Mouse (Mus musculus): ENCODE measurements around the gene Chpf2. TPM values are rescaled to one million over a fixed set of nuclear protein-coding genes. Genes with fewer than 3 reads are reported as not detected.

The Chpf2 gene
- polyA plus RNA-seq, 1 experiment from 2014 or later = 19.3 TPM

DNA sequence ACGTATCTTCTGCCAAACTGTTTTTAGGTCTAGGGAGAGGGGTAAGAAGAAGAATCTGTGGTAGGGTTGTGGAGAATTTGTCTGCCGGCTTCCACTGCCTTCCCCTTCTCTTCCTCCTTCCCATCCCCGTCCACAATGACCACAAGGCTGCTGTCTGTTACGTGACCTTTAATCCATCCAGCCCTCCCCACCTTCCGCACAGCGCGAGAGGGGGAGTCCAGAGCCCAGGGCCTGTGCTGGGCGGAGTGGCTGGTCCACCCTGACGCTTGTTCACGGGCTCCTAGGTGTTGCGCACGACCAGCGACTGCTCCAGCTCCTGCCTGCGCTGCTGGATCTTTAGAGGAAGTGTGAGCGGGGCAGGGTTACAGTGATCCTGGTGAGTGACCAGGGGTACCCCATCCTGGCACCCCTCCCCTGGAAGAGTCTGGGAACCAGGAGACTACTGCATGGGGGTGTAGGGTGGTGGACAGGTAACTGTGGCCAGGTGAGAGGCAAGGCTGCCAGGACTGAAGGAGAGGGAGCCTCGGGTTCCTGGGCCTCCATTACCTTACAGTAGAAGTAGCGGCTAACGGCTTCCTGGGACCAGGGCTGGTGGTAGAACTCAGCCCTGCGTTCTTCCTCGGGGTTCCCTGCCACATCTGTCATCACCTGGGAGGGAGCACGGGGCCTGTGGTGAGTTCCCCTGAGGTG is 6.1 kb downstream of the Chpf2 start:
- H3K27ac ChIP-seq (replicated peaks) = no peak overlapping the region
- no peak overlapping the region for H3K4me3 ChIP-seq (replicated peaks)
- H3K9ac ChIP-seq (replicated peaks) = no peak overlapping the region
- H3K36me3 ChIP-seq = peaks cover 49% of the 10 kb centered on the region
- H3K4me1 ChIP-seq = peaks cover 54% of the 10 kb centered on the region
- 64% methylated on average over 21 of the region's 21 CpGs for WGBS
- no peaks in the 10 kb centered on the region for H3K9me3 ChIP-seq (replicated peaks)
- no peaks in the 10 kb centered on the region for H3K27me3 ChIP-seq (replicated peaks)
- H3K4me2 ChIP-seq = no peak overlapping the region
- no peak for ATAC-seq (ENCODE audit: low FRiP score)

DNA sequence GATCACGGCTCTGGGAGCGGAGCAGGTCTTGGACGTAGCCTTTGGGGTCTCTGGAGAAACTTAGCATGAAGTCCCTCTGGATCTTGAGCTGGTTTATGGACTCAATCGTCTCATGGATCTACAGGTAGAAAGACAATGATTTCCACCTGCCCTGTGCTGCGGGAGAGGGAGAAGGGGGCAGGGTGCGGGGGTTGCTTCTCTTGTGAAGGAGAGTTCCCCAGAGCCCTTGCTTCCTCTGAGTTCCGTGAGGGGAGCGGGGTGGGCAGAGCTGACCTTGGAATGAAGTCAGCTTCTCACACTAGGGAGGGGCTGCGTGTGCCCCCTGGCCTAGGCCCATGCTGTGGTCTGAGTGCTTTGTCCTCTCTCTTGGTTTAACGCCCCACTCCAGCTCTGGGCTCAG is 6.7 kb downstream of the Chpf2 start:
- Histone ChIP-seq H3K4me3 (replicated peaks) (no peak overlapping the region), H3K4me1 (peaks cover 53% of the 10 kb centered on the region), H3K27ac (replicated peaks) (no peak overlapping the region), H3K4me2 (no peak overlapping the region), H3K27me3 (replicated peaks) (no peaks in the 10 kb centered on the region), H3K9me3 (replicated peaks) (no peaks in the 10 kb centered on the region), H3K9ac (replicated peaks) (no peak overlapping the region), H3K36me3 (peaks cover 49% of the 10 kb centered on the region)
- WGBS = 70% methylated on average over 10 of the region's 10 CpGs
- ATAC-seq (ENCODE audit: low FRiP score) = no peak

DNA sequence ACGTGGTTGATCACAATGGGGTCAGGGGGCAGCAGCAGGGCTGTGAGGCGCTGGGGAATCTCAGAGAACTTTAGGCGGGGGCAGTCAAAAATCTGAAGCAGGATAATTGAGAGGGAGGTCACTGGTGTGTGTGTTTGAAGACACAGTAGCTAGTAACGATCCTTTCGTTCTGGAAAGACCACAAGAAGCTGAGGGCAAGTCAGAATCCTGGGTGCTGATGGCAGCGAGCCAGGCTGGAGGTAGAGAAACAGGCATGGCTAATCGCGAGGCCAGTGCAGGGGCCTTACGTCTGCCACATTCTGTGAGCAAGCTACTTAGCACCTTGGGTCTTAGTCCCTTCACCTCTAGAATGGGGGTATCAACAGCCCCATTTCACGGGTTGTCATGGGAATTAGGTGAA is 7.4 kb downstream of the Chpf2 start:
- H3K4me1 ChIP-seq = peaks cover 53% of the 10 kb centered on the region
- no peaks in the 10 kb centered on the region for H3K27me3 ChIP-seq (replicated peaks)
- H3K36me3 ChIP-seq = peaks cover 49% of the 10 kb centered on the region
- H3K4me2 ChIP-seq = no peak overlapping the region
- 74% methylated on average over 10 of the region's 10 CpGs for WGBS
- ATAC-seq (ENCODE audit: low FRiP score) = no peak
- H3K4me3 ChIP-seq (replicated peaks) = no peak overlapping the region
- no peaks in the 10 kb centered on the region for H3K9me3 ChIP-seq (replicated peaks)
- H3K27ac ChIP-seq (replicated peaks) = no peak overlapping the region
- H3K9ac ChIP-seq (replicated peaks) = no peak overlapping the region

DNA sequence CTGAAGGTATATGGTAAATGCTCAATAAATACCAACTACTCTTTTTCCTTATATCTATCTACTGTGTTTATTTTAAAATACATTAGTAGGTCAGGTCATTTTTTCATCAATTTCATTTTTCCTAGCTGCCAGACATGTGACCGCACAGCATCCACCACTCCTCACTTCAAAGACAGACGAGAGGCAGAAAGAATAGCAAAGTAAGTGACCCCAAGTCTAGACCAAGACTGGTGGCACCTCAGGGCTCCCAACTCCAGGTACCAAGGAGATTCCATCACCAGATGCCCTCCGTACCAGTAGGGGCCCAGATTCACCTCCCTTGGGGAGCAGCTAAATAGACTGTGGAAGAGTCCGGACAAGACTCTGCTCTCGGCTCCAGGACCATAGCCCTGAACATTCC is 7.8 kb downstream of the Chpf2 start:
- Histone ChIP-seq H3K27ac (replicated peaks) (no peak overlapping the region), H3K4me2 (no peak overlapping the region), H3K36me3 (peaks cover 49% of the 10 kb centered on the region), H3K9ac (replicated peaks) (no peak overlapping the region), H3K4me1 (peaks cover 54% of the 10 kb centered on the region), H3K27me3 (replicated peaks) (no peaks in the 10 kb centered on the region), H3K9me3 (replicated peaks) (no peaks in the 10 kb centered on the region), H3K4me3 (replicated peaks) (no peak overlapping the region)
- ATAC-seq (ENCODE audit: low FRiP score) = no peak
- 95% methylated on average over 5 of the region's 5 CpGs for WGBS

DNA sequence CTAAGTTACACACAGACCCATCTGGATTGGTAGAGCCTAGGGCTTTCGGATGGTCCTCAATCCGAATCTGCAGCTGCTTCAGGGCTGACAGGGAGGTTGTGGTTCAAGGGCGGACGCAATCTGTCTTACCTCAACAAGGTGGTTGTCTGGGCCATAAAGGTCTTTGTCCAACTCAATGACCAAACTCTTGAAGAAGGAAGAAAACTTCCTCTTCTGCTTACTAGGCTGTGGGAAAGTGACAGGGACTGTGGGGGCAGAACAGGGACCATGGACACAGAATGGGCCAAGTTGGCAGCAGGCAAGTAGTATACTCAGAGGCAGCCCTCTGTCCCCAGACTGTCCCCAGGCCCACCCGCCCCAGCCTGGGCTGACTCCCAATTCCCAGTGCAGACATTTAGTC is 8.7 kb downstream of the Chpf2 start:
- ATAC-seq (ENCODE audit: low FRiP score) = no peak
- no peak overlapping the region for H3K9ac ChIP-seq (replicated peaks)
- no peak overlapping the region for H3K4me3 ChIP-seq (replicated peaks)
- H3K4me1 ChIP-seq = peaks cover 61% of the 10 kb centered on the region
- no peaks in the 10 kb centered on the region for H3K27me3 ChIP-seq (replicated peaks)
- no peaks in the 10 kb centered on the region for H3K9me3 ChIP-seq (replicated peaks)
- no peak overlapping the region for H3K4me2 ChIP-seq
- WGBS = 92% methylated on average over 5 of the region's 5 CpGs
- peak overlapping the region; percentile 86 for H3K27ac ChIP-seq (replicated peaks)
- peaks cover 49% of the 10 kb centered on the region for H3K36me3 ChIP-seq

DNA sequence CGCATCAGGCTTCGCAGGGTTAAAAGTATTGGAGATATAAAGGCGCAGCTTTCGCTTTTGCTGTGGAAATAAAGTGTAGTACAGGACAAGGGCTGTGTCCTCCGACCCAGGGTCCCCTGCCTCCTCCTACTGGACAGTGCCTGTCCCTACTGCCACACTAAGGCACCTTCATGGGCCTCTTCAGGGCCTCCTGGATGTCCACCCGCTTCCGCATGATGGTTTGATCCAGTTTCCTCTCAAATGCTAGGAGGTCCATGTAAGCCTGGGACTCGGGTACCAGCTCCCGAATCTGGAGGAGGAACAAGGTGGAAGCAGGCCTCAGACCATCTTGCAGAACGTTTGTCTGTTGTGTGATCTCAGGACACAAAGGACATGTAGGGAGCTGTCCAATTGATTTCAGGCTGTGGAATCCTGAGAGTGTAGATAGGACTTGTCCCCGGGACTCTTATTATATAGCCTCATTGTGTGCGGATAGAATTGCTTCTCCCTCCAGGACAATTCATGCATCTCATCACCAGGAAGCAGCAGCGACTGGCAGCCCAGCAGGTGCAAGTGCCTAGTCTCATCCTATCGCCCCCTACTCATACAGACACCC is 9.3 kb downstream of the Chpf2 start:
- Histone ChIP-seq H3K4me3 (replicated peaks) (no peak overlapping the region), H3K9me3 (replicated peaks) (no peaks in the 10 kb centered on the region), H3K27ac (replicated peaks) (peak overlapping the region; percentile 86), H3K27me3 (replicated peaks) (no peaks in the 10 kb centered on the region), H3K4me2 (peak overlapping the region; percentile 52), H3K4me1 (peaks cover 65% of the 10 kb centered on the region), H3K9ac (replicated peaks) (peak overlapping the region; percentile 24), H3K36me3 (peaks cover 48% of the 10 kb centered on the region)
- WGBS = 43% methylated on average over 14 of the region's 14 CpGs
- no peak for ATAC-seq (ENCODE audit: low FRiP score)

DNA sequence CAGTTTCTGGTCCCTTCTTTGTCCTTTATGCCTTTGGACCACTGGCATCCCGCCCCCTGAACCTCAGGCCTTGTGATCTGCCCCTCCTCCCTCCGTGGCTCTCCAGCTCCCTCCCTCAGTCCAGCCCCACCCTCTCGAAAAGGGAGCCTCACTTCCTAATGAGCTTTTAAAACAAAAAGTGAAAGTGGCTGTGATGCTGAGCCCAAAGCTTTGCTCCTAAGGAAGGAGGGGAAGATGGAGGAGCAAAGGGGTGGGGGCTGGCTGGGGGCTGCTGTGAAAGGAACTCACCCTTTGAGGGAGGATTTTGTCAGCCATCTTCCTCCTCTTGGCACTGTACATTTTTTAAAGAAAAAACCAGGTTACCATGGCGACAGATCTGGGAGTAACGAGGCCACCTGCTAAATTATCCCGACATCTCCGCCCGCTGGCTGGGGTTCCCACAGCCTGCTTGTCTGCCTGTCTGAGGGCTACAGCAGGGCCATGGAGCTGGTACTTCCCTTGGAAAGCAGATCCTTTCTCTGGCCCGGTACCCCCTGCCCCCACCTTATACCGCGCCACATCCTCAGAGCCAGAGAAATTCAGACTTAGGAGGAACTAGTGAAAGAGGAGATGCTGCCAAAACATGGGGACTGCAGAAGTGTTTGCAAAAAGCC is 10.1 kb downstream of the Chpf2 start:
- no peaks in the 10 kb centered on the region for H3K9me3 ChIP-seq (replicated peaks)
- WGBS = 11% methylated on average over 11 of the region's 11 CpGs
- H3K36me3 ChIP-seq = peaks cover 41% of the 10 kb centered on the region
- H3K27me3 ChIP-seq (replicated peaks) = no peaks in the 10 kb centered on the region
- ATAC-seq (ENCODE audit: low FRiP score) = peak; percentile 48
- peak overlapping the region; percentile 52 for H3K4me2 ChIP-seq
- H3K4me3 ChIP-seq (replicated peaks) = peak overlapping the region; percentile 19
- H3K27ac ChIP-seq (replicated peaks) = peak overlapping the region; percentile 86
- peaks cover 65% of the 10 kb centered on the region for H3K4me1 ChIP-seq
- H3K9ac ChIP-seq (replicated peaks) = peak overlapping the region; percentile 24

DNA sequence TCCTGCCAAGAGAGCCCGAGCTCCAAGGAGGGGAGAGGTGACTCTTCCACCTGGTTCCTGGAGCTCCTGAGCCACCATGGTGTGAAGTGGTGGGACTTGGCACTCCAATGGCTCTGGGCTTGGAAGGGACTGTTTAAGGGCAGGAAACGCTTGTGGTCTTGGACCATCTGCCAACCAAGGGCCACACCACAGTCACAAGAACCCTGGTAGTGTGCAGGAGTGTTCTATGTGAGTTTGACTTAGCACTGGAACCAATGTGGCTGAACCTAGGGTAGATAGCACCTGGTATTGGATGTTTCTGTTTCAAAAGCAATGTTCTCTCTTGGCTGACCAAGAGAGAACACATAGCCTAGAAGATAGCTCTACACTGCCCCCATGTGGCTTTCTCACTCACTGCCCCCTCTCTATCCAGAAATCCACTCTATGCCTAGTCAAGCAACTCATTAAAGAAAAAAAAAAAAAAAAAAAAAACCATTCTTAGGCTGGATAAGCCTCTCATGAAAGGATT is 10.7 kb downstream of the Chpf2 start:
- Histone ChIP-seq H3K9me3 (replicated peaks) (no peaks in the 10 kb centered on the region), H3K9ac (replicated peaks) (peak overlapping the region; percentile 24), H3K27me3 (replicated peaks) (no peaks in the 10 kb centered on the region), H3K27ac (replicated peaks) (peak overlapping the region; percentile 86), H3K4me2 (peak overlapping the region; percentile 52), H3K36me3 (peaks cover 35% of the 10 kb centered on the region), H3K4me3 (replicated peaks) (peak overlapping the region; percentile 19), H3K4me1 (peaks cover 66% of the 10 kb centered on the region)
- ATAC-seq (ENCODE audit: low FRiP score) = 0 out of 2 replicates have a peak, but pooled peaks have one; percentile 15
- 42% methylated on average over 2 of the region's 2 CpGs for WGBS

DNA sequence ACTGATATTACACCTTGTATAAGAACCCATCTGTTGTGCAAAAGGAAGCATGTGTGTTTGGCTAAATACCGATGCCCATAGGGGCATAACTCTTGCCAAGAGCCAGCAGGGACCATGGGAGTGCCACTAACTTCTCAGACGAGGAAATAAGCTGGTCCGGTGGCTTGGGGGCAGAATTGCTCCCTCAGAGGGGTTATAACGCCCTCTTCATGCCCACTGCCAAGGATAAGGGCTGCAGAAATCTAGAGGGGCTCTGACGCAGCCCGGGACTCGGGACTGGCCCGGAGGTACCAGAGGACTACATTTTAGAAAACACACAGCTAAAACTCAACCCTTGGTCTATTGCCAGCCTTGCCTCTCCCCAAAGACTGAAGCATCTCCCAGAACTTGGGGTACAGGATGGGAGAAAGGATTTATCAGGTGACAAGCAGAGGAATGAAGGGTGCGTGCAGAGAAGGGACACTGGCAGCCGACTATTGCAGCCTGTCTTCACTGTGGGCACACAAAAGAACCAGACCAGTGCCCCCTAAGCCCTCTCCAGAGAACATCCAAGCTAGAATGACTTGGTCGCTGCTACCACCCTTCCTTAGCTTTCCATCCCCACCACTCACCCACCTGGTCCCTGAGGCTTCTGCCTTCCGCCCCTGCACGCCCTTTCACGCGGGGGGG is 11.5 kb downstream of the Chpf2 start:
- peaks cover 28% of the 10 kb centered on the region for H3K36me3 ChIP-seq
- peaks cover 73% of the 10 kb centered on the region for H3K4me1 ChIP-seq
- H3K4me3 ChIP-seq (replicated peaks) = peak overlapping the region; percentile 55
- H3K9ac ChIP-seq (replicated peaks) = peak overlapping the region; percentile 65
- 16% methylated on average over 15 of the region's 15 CpGs for WGBS
- H3K9me3 ChIP-seq (replicated peaks) = no peaks in the 10 kb centered on the region
- H3K27me3 ChIP-seq (replicated peaks) = no peaks in the 10 kb centered on the region
- ATAC-seq (ENCODE audit: low FRiP score) = 0 out of 2 replicates have a peak, but pooled peaks have one; percentile 1
- peak overlapping the region; percentile 71 for H3K27ac ChIP-seq (replicated peaks)
- peak overlapping the region; percentile 97 for H3K4me2 ChIP-seq

DNA sequence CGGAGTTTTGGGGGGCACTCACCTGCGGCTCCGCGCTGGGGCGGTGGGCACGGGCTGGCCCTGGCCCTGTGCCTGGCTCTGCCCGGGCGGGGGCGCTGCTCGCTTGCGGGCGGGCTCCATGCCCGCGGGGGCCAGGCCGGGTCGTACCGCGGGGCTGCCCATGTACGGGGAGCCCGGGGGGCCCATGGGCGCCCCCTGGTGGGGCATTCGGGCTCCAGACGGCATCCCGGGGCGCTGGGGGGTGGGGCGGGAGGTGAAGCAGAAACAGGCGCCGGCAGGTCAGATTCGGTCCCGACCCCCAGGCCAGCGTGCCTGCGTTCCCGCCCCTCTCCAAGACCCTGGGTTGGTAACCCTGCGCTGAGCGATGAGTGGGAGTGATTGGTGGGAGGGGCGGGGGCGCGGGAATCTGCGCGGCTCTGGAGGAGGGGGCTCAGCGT is 12.0 kb downstream of the Chpf2 start:
- H3K9ac ChIP-seq (replicated peaks) = peak overlapping the region; percentile 65
- H3K4me1 ChIP-seq = peaks cover 79% of the 10 kb centered on the region
- no peaks in the 10 kb centered on the region for H3K9me3 ChIP-seq (replicated peaks)
- peak overlapping the region; percentile 55 for H3K4me3 ChIP-seq (replicated peaks)
- ATAC-seq (ENCODE audit: low FRiP score) = peak; percentile 6; the same call in 1 of the 2 replicates
- peaks cover 23% of the 10 kb centered on the region for H3K36me3 ChIP-seq
- H3K4me2 ChIP-seq = peak overlapping the region; percentile 97
- peak overlapping the region; percentile 71 for H3K27ac ChIP-seq (replicated peaks)
- H3K27me3 ChIP-seq (replicated peaks) = no peaks in the 10 kb centered on the region
- WGBS = under 1% methylated on average over 41 of the region's 41 CpGs

DNA sequence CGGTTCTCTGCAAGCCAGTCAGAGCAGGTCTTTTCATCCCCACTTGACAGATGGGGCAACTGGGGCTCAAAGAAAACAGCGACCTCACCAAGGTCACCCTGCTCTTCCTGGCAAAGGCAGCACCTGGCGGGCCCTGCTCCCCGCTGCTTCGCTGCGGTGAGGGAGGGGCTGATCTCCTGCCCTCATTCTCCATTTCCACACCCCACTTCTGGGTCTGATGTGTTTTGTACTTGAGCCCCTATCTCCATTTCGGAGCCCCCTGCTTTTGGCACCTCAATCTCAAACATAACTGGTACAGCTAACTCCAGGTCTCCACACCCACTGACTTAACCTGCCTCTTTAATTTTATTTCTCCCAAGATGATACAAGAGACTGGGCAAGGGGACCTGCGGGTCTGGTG is 12.6 kb downstream of the Chpf2 start:
- no peaks in the 10 kb centered on the region for H3K9me3 ChIP-seq (replicated peaks)
- H3K27me3 ChIP-seq (replicated peaks) = no peaks in the 10 kb centered on the region
- 14% methylated on average over 8 of the region's 8 CpGs for WGBS
- peak overlapping the region; percentile 65 for H3K9ac ChIP-seq (replicated peaks)
- H3K4me3 ChIP-seq (replicated peaks) = peak overlapping the region; percentile 55
- peaks cover 84% of the 10 kb centered on the region for H3K4me1 ChIP-seq
- H3K4me2 ChIP-seq = peak overlapping the region; percentile 97
- peaks cover 17% of the 10 kb centered on the region for H3K36me3 ChIP-seq
- ATAC-seq (ENCODE audit: low FRiP score) = no peak
- peak overlapping the region; percentile 71; the same call in 1 of the 2 replicates for H3K27ac ChIP-seq (replicated peaks)
